Mouse (Mus musculus): ENCODE measurements around the gene Noct.

DNA sequence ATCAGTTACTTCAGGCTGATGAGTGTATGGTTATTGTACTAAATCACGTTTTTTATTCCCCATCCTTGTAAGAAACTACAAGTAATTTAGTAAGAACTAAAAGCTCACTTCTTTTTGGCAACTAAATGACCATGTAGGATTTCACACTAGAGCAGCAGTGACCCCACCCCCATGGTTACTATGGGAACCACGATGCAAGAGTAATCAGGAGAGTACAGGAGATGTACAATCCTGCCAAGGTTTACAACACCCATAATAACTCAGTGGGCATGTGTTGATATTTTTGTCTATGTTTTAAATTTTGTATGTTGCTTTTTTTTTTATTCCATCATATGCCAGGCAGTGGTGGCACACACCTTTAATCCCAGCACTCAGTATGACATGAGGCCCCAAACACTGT, 71.0 kb downstream of the Noct start:
- TF ChIP-seq CTCF (IDR thresholded peaks at IDR 0.05; ENCODE audit: insufficient read depth, low read length) (no peak), POLR2A (IDR thresholded peaks at IDR 0.05; ENCODE audit: borderline replicate concordance, extremely low read depth, low read depth, low read length) (no peak)
